Mouse (Mus musculus) lung, postnatal 0 days (tissue): Measurements from ENCODE around the gene Ntrk3.

Source experiments
- CTCF ChIP-seq: IDR thresholded peaks from 2 replicates; pipeline ENCODE4 v1.5.1; 2016; ENCODE audit warnings: antibody characterized with exemption, mild to moderate bottlenecking
- EP300 ChIP-seq: IDR thresholded peaks from 2 replicates; pipeline ENCODE4 v1.6.1; 2016; ENCODE audit warnings: antibody characterized with exemption, mild to moderate bottlenecking, control low read depth

DNA sequence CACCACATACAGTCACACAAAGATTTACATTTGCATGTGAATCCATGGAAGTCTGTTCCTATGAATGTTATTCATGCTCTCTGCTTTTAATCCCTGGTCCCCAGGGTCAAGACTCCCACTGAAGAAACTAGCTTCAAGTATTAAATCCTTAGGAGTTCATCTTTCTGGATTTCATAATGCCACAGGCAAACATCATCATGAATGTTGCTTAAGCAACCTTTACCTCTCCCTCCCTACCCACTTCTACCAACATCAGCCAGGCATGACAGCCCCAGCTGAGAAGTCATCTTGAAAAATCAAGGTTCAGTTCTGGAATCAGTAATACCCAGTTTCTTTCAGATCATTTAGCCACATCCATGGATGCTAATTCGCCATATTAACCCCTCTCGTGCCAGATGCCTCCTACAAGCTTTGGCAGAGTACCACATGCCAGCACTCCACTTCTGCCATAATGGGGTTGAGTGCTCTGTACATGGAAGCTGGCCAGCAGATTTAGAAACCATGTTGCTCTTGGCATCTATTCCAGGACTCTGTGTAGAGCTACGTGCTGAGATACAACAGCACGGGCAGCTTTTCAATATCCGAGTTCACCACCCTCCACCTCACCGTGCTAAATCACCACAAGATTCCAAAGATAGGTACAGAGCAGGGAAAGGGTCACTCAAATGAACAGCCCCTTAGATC, 287.8 kb downstream of the Ntrk3 start:
- TF ChIP-seq EP300: no peak
- TF ChIP-seq CTCF: no peak
